Mouse (Mus musculus) heart, postnatal 0 days (tissue): ENCODE measurements around the gene Copg2.

ENCODE experiments used
- CTCF ChIP-seq: IDR thresholded peaks from 2 replicates; pipeline ENCODE4 v1.5.1; 2016; ENCODE audit warnings: antibody characterized with exemption, control low read depth, low read depth
- EP300 ChIP-seq: IDR thresholded peaks from 2 replicates; pipeline ENCODE4 v1.6.1; 2016; ENCODE audit warnings: antibody characterized with exemption, low read depth

DNA sequence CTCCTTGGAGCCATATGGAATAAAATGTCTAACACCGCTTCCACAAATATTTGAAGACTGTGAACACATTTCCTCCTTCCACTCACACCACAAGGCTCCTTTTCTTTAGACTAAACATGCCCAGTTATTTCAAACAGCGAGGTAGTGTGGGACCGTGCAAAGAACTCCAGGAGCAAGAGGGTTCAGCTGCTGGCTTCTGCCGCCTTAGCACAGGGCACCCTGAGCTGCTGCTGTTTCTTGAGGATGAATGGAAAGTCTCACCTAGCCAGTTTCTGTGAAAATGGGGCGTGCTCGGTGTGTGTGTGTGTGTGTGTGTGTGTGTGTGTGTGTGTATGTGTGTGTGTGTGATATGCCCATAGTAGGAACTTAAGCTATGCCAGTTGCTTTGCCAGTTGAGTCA lies 162.1 kb downstream of the Copg2 start:
- TF ChIP-seq CTCF (no peak), EP300 (no peak)
